Mouse (Mus musculus): ENCODE measurements at regions not wholly inside any gene's neighbourhood (a gene's known extent, or its start where the extent isn't known, plus 50 kb on each side); places are given as distances from the start of the nearest gene placed in this dataset.

DNA sequence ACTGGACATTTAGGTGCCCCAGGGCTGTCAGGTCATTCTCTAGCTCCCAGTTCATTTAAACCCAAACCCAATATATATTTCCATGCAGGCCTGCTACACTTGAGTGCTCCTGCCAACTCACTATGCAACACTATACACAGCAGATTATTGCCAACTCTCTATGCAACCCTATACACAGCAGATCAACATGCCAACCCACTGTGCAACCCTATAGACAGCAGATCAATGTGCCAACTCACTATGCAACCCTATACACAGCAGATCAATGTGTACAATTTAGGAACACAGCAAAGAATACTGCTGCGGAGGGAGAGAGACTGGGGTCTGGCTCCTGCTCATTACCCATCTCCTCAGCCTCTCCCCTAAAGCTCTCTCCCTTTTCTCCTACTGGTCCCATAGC lies 215.7 kb upstream of the Cadm1 start:
- no peak for TF ChIP-seq CTCF (IDR thresholded peaks at IDR 0.05; ENCODE audit: low read depth, low read length)
- no peak for TF ChIP-seq POLR2A (IDR thresholded peaks at IDR 0.05; ENCODE audit: extremely low read depth, insufficient read depth, low read length)
- WGBS = 100% methylated on average over 1 of the region's 1 CpGs
- no peak for DNase-seq (ENCODE audit: extremely low read depth, low read depth, low spot score)
- no peaks in the 10 kb centered on the region for H3K27me3 ChIP-seq (ENCODE audit: control insufficient read depth, insufficient read depth, low read length)
- no peak overlapping the region for H3K27ac ChIP-seq (replicated peaks; ENCODE audit: insufficient read depth, low read depth, low read length)
- no peak overlapping the region for H3K4me3 ChIP-seq (ENCODE audit: insufficient read depth, low read depth, low read length)
- no peaks in the 10 kb centered on the region for H3K79me2 ChIP-seq (ENCODE audit: control insufficient read depth, insufficient read depth, low read length)
- no peaks in the 10 kb centered on the region for H3K4me1 ChIP-seq (ENCODE audit: control insufficient read depth, insufficient read depth, low read length)
- no peak overlapping the region for H3K9ac ChIP-seq (ENCODE audit: low read depth, low read length)
- H3K36me3 ChIP-seq (ENCODE audit: control insufficient read depth, insufficient read depth, low read length) = no peaks in the 10 kb centered on the region

GRCm38 (mm10) chr9:47320345-47320744 lies 209.6 kb upstream of the Cadm1 start:
- Histone ChIP-seq H3K36me3 (ENCODE audit: control insufficient read depth, insufficient read depth, low read length) (no peaks in the 10 kb centered on the region), H3K4me3 (ENCODE audit: insufficient read depth, low read depth, low read length) (no peak overlapping the region), H3K4me1 (ENCODE audit: control insufficient read depth, insufficient read depth, low read length) (peaks cover 24% of the 10 kb centered on the region), H3K79me2 (ENCODE audit: control insufficient read depth, insufficient read depth, low read length) (no peaks in the 10 kb centered on the region), H3K27me3 (ENCODE audit: control insufficient read depth, insufficient read depth, low read length) (no peaks in the 10 kb centered on the region), H3K9ac (ENCODE audit: low read depth, low read length) (0 out of 2 replicates have a peak overlapping the region, but pooled peaks have one; percentile 29), H3K27ac (replicated peaks; ENCODE audit: insufficient read depth, low read depth, low read length) (peak overlapping the region; percentile 97)
- 36% methylated on average over 1 of the region's 1 CpGs for WGBS
- TF ChIP-seq POLR2A (IDR thresholded peaks at IDR 0.05; ENCODE audit: extremely low read depth, insufficient read depth, low read length) (no peak), CTCF (IDR thresholded peaks at IDR 0.05; ENCODE audit: low read depth, low read length) (no peak)
- peak; percentile 92 for DNase-seq (ENCODE audit: extremely low read depth, low read depth, low spot score)

DNA sequence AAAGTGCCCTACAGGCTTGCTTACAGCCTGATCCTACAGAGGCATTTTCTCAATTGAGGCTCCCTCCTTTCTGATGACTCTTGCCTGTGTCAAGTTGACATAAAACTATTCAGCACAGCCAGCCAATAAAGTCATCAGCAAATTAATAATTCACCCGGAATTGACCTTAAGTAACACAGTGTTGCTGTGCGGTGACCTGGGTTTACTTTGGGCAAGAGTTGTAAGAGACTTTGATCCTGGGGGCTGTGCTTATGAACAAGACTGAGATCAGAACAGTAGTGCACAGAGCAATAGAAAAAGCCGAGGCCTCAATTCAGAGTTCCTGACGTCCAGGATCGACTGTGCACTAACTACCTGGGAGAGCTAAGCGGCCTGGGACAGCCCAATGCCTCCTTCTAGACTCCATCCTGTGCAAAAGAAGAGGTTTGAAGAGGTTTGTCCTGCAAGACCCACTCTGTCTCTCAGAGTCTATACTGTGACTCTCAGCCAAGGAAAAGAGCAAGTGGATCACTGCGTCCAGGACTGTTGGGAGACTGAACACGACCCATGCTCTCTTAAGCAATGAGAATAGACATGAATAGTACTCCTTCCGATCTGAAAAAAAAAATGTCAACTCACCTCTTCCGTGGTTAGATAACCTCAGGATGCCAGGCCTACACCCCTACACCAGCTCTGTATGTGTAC lies 208.7 kb upstream of the Cadm1 start:
- WGBS = 23% methylated on average over 10 of the region's 10 CpGs
- Histone ChIP-seq H3K36me3 (ENCODE audit: control insufficient read depth, insufficient read depth, low read length) (no peaks in the 10 kb centered on the region), H3K79me2 (ENCODE audit: control insufficient read depth, insufficient read depth, low read length) (no peaks in the 10 kb centered on the region), H3K9ac (ENCODE audit: low read depth, low read length) (peak overlapping the region; percentile 51), H3K27me3 (ENCODE audit: control insufficient read depth, insufficient read depth, low read length) (no peaks in the 10 kb centered on the region), H3K27ac (replicated peaks; ENCODE audit: insufficient read depth, low read depth, low read length) (peak overlapping the region; percentile 97), H3K4me3 (ENCODE audit: insufficient read depth, low read depth, low read length) (no peak overlapping the region), H3K4me1 (ENCODE audit: control insufficient read depth, insufficient read depth, low read length) (peaks cover 24% of the 10 kb centered on the region)
- no peak for TF ChIP-seq CTCF (IDR thresholded peaks at IDR 0.05; ENCODE audit: low read depth, low read length)
- TF ChIP-seq POLR2A (IDR thresholded peaks at IDR 0.05; ENCODE audit: extremely low read depth, insufficient read depth, low read length) = no peak
- DNase-seq (ENCODE audit: extremely low read depth, low read depth, low spot score) = peak; percentile 100

DNA sequence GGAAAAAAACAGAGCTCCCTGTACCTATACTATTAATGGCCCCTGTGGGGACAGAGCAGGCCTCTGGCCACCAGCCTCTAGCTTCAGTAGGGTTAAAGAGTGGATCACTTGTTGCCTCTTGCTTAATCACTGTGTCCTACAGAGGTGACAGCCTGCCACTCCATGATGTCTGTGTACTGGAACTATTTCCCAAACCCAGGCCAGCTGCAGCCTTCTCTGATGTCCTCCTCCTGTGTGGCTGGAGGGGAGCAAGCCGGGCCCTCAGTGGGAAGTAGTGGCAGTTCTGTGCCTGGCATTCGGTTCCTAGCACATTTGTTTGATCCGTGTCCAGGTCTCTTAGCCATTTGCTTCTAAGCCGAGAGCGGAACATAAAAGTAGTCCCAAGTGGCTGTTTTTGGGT lies 207.7 kb upstream of the Cadm1 start:
- Histone ChIP-seq H3K79me2 (ENCODE audit: control insufficient read depth, insufficient read depth, low read length) (no peaks in the 10 kb centered on the region), H3K4me1 (ENCODE audit: control insufficient read depth, insufficient read depth, low read length) (peaks cover 24% of the 10 kb centered on the region), H3K4me3 (ENCODE audit: insufficient read depth, low read depth, low read length) (no peak overlapping the region), H3K9ac (ENCODE audit: low read depth, low read length) (no peak overlapping the region), H3K27me3 (ENCODE audit: control insufficient read depth, insufficient read depth, low read length) (no peaks in the 10 kb centered on the region), H3K36me3 (ENCODE audit: control insufficient read depth, insufficient read depth, low read length) (no peaks in the 10 kb centered on the region), H3K27ac (replicated peaks; ENCODE audit: insufficient read depth, low read depth, low read length) (peak overlapping the region; percentile 93)
- no peak for TF ChIP-seq CTCF (IDR thresholded peaks at IDR 0.05; ENCODE audit: low read depth, low read length)
- no peak for TF ChIP-seq POLR2A (IDR thresholded peaks at IDR 0.05; ENCODE audit: extremely low read depth, insufficient read depth, low read length)
- WGBS = 50% methylated on average over 5 of the region's 5 CpGs
- peak; percentile 81 for DNase-seq (ENCODE audit: extremely low read depth, low read depth, low spot score)

GRCm38 (mm10) chr9:47323051-47323450 lies 206.9 kb upstream of the Cadm1 start:
- Histone ChIP-seq H3K9ac (ENCODE audit: low read depth, low read length) (no peak overlapping the region), H3K27ac (replicated peaks; ENCODE audit: insufficient read depth, low read depth, low read length) (no peak overlapping the region), H3K27me3 (ENCODE audit: control insufficient read depth, insufficient read depth, low read length) (no peaks in the 10 kb centered on the region), H3K4me3 (ENCODE audit: insufficient read depth, low read depth, low read length) (no peak overlapping the region), H3K4me1 (ENCODE audit: control insufficient read depth, insufficient read depth, low read length) (peaks cover 24% of the 10 kb centered on the region), H3K79me2 (ENCODE audit: control insufficient read depth, insufficient read depth, low read length) (no peaks in the 10 kb centered on the region), H3K36me3 (ENCODE audit: control insufficient read depth, insufficient read depth, low read length) (no peaks in the 10 kb centered on the region)
- TF ChIP-seq POLR2A (IDR thresholded peaks at IDR 0.05; ENCODE audit: extremely low read depth, insufficient read depth, low read length) (no peak), CTCF (IDR thresholded peaks at IDR 0.05; ENCODE audit: low read depth, low read length) (no peak)
- 89% methylated on average over 5 of the region's 5 CpGs for WGBS
- no peak for DNase-seq (ENCODE audit: extremely low read depth, low read depth, low spot score)

GRCm38 (mm10) chr9:47327575-47327974 lies 202.4 kb upstream of the Cadm1 start:
- no peak overlapping the region for H3K4me3 ChIP-seq (ENCODE audit: insufficient read depth, low read depth, low read length)
- H3K36me3 ChIP-seq (ENCODE audit: control insufficient read depth, insufficient read depth, low read length) = no peaks in the 10 kb centered on the region
- H3K27me3 ChIP-seq (ENCODE audit: control insufficient read depth, insufficient read depth, low read length) = no peaks in the 10 kb centered on the region
- TF ChIP-seq CTCF (IDR thresholded peaks at IDR 0.05; ENCODE audit: low read depth, low read length) = no peak
- TF ChIP-seq POLR2A (IDR thresholded peaks at IDR 0.05; ENCODE audit: extremely low read depth, insufficient read depth, low read length) = no peak
- no peak overlapping the region for H3K27ac ChIP-seq (replicated peaks; ENCODE audit: insufficient read depth, low read depth, low read length)
- peaks cover 4% of the 10 kb centered on the region for H3K4me1 ChIP-seq (ENCODE audit: control insufficient read depth, insufficient read depth, low read length)
- DNase-seq (ENCODE audit: extremely low read depth, low read depth, low spot score) = no peak
- no peaks in the 10 kb centered on the region for H3K79me2 ChIP-seq (ENCODE audit: control insufficient read depth, insufficient read depth, low read length)
- WGBS = 98% methylated on average over 2 of the region's 2 CpGs
- H3K9ac ChIP-seq (ENCODE audit: low read depth, low read length) = no peak overlapping the region
